Mouse (Mus musculus) liver, embryonic 14.5 days (tissue): ENCODE results near the gene Kidins220.

ENCODE experiments used
- CTCF ChIP-seq: IDR thresholded peaks from 2 replicates; pipeline ENCODE4 v1.5.1; 2016; ENCODE audit warnings: antibody characterized with exemption, low read depth, control low read depth
- EP300 ChIP-seq: IDR thresholded peaks from 2 replicates; pipeline ENCODE4 v1.6.1; 2016; ENCODE audit warnings: antibody characterized with exemption, low read depth

DNA sequence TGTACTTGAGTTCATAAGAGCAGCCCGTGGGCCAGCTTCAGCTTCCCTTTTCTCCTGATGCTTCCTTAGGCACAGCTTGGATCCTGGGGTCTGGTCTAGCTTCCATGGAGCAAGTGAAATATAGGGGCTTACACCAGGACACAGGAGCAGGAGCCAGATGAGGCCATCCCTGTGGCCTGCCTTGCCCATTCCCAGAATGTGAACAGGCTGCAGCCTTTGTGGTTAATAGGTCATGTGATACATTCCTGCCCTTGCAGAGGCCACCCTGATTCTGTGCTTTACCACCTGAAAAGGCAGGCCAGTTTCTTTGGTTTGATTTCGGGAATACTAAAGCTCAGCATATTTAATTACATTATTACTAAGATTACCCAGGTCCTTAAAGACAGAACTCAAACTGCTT lies 69.3 kb downstream of the Kidins220 start:
- TF ChIP-seq CTCF (no peak), EP300 (no peak)
